ENCODE assay signal across 19 mouse cellular contexts in genomic region chr11:85395361-85395760, GRCm38 (mm10). TPM values are rescaled to one million over a fixed set of nuclear protein-coding genes. Genes with fewer than 3 reads are reported as not detected.
DNase-seq lines count a peak whose midpoint lies in the region; ATAC-seq and TF ChIP-seq lines count a peak whose summit lies in the region.
"Had no signal": no experiment of that assay in that cellular context is flagged by ENCODE, and none has a peak within 500 bp of the region (broad histone marks: within the 10 kb centered on the region; RNA-seq: fewer than 3 reads in every experiment).

No protein-coding gene starts in this region.

- no peaks in the 10 kb centered on the region for H3K27me3 ChIP-seq in forebrain, embryonic 10.5 days (ENCODE audit: poor library complexity, severe bottlenecking)
- H3K27me3 ChIP-seq in forebrain, embryonic 15.5 days = no peaks in the 10 kb centered on the region
- H3K27me3 ChIP-seq in kidney, postnatal 0 days (ENCODE audit: insufficient read depth, low read length) = no peaks in the 10 kb centered on the region
- no peaks in the 10 kb centered on the region for H3K27me3 ChIP-seq in neural tube, embryonic 11.5 days (ENCODE audit: control insufficient read depth, insufficient read depth, low read length)
- H3K27me3 ChIP-seq in neural tube, embryonic 15.5 days (replicated peaks) = no peaks in the 10 kb centered on the region
- H3K27me3 ChIP-seq: limb, embryonic 15.5 days; midbrain, embryonic 12.5 days had no signal

- 0 out of 2 replicates have a peak overlapping the region, but pooled peaks have one; percentile 22 for H3K27ac ChIP-seq in forebrain, embryonic 10.5 days
- H3K27ac ChIP-seq in forebrain, embryonic 15.5 days (replicated peaks) = no peak overlapping the region
- no peak overlapping the region for H3K27ac ChIP-seq in kidney, postnatal 0 days
- no peak overlapping the region for H3K27ac ChIP-seq in neural tube, embryonic 11.5 days (ENCODE audit: low read depth, low read length)
- no peak overlapping the region for H3K27ac ChIP-seq in neural tube, embryonic 15.5 days (replicated peaks)
- H3K27ac ChIP-seq: heart, adult 2 months; layer of hippocampus, adult 2 months; limb, embryonic 15.5 days; midbrain, embryonic 12.5 days had no signal

- TF ChIP-seq CTCF in kidney, postnatal 0 days (IDR thresholded peaks at IDR 0.05; ENCODE audit: low read depth) = no peak

- no peak for ATAC-seq in forebrain, embryonic 15.5 days (replicated peaks)
- ATAC-seq in kidney, postnatal 0 days (replicated peaks; ENCODE audit: low FRiP score, low read depth) = no peak
- ATAC-seq in neural tube, embryonic 11.5 days (ENCODE audit: insufficient read depth, low FRiP score, low TSS enrichment) = no peak
- ATAC-seq in neural tube, embryonic 15.5 days (ENCODE audit: low FRiP score) = no peak
- no peak for ATAC-seq in inflammation-experienced regulatory T-cells, adult 6 months
- ATAC-seq: activated CD4-positive, CD25-positive, alpha-beta regulatory T cell, adult 4 months; forebrain, embryonic 14.5 days; intestine, embryonic 16.5 days had no signal

- peaks cover 25% of the 10 kb centered on the region for H3K4me1 ChIP-seq in forebrain, embryonic 10.5 days
- peaks cover 4% of the 10 kb centered on the region; the same call in 1 of the 2 replicates for H3K4me1 ChIP-seq in forebrain, embryonic 15.5 days
- no peaks in the 10 kb centered on the region; the same call in 1 of the 2 replicates for H3K4me1 ChIP-seq in kidney, postnatal 0 days (replicated peaks; ENCODE audit: insufficient read depth, low read length)
- no peaks in the 10 kb centered on the region for H3K4me1 ChIP-seq in neural tube, embryonic 11.5 days (ENCODE audit: control insufficient read depth, insufficient read depth, low read length)
- peaks cover 5% of the 10 kb centered on the region for H3K4me1 ChIP-seq in neural tube, embryonic 15.5 days

- H3K4me3 ChIP-seq in forebrain, embryonic 10.5 days = no peak overlapping the region
- H3K4me3 ChIP-seq in forebrain, embryonic 15.5 days = no peak overlapping the region
- no peak overlapping the region for H3K4me3 ChIP-seq in kidney, postnatal 0 days (replicated peaks; ENCODE audit: low read depth, low read length)
- H3K4me3 ChIP-seq in neural tube, embryonic 11.5 days (ENCODE audit: low read depth, low read length) = no peak overlapping the region
- no peak overlapping the region for H3K4me3 ChIP-seq in neural tube, embryonic 15.5 days (replicated peaks)
- H3K4me3 ChIP-seq: heart, adult 2 months; layer of hippocampus, adult 2 months; limb, embryonic 15.5 days; midbrain, embryonic 12.5 days had no signal

- H3K9me3 ChIP-seq in forebrain, embryonic 10.5 days = no peaks in the 10 kb centered on the region
- H3K9me3 ChIP-seq in forebrain, embryonic 15.5 days = no peaks in the 10 kb centered on the region
- no peaks in the 10 kb centered on the region for H3K9me3 ChIP-seq in kidney, postnatal 0 days (replicated peaks; ENCODE audit: low read length)
- H3K9me3 ChIP-seq in neural tube, embryonic 11.5 days (ENCODE audit: control insufficient read depth, low read length) = no peaks in the 10 kb centered on the region
- no peaks in the 10 kb centered on the region for H3K9me3 ChIP-seq in neural tube, embryonic 15.5 days (replicated peaks)
- H3K9me3 ChIP-seq: limb, embryonic 15.5 days; midbrain, embryonic 12.5 days had no signal

- 32% methylated on average over 7 of the region's 7 CpGs for WGBS in forebrain, embryonic 10.5 days
- 23% methylated on average over 7 of the region's 7 CpGs for WGBS in forebrain, embryonic 15.5 days
- WGBS in kidney, postnatal 0 days = 61% methylated on average over 7 of the region's 7 CpGs
- WGBS in neural tube, embryonic 11.5 days = 35% methylated on average over 7 of the region's 7 CpGs
- WGBS in neural tube, embryonic 15.5 days = 31% methylated on average over 7 of the region's 7 CpGs

- no peak overlapping the region for H3K4me2 ChIP-seq in forebrain, embryonic 15.5 days (replicated peaks)
- H3K4me2 ChIP-seq in kidney, postnatal 0 days (ENCODE audit: low read length) = no peak overlapping the region
- H3K4me2 ChIP-seq in neural tube, embryonic 11.5 days (ENCODE audit: low read depth) = no peak overlapping the region
- no peak overlapping the region for H3K4me2 ChIP-seq in neural tube, embryonic 15.5 days
- H3K4me2 ChIP-seq: limb, embryonic 15.5 days; midbrain, embryonic 12.5 days had no signal

- no peak for DNase-seq in forebrain, embryonic 10.5 days (ENCODE audit: extremely low spot score, low spot score)
- DNase-seq in kidney, postnatal 0 days (ENCODE audit: low spot score) = peak; percentile 16
- no peak for DNase-seq in kidney, postnatal 25 days
- DNase-seq in neural tube, embryonic 11.5 days (ENCODE audit: low spot score) = peak; percentile 13
- DNase-seq in adrenal gland, postnatal 25 days = no peak
- DNase-seq: adrenal gland, postnatal 36 days; cerebellum, postnatal 10 days; heart, adult 2 months; lung, postnatal 14 days; thymus, postnatal 14 days had no signal

- no peaks in the 10 kb centered on the region for H3K36me3 ChIP-seq in forebrain, embryonic 10.5 days (replicated peaks)
- H3K36me3 ChIP-seq in forebrain, embryonic 15.5 days = no peaks in the 10 kb centered on the region
- H3K36me3 ChIP-seq in kidney, postnatal 0 days (ENCODE audit: insufficient read depth, low read length) = no peaks in the 10 kb centered on the region
- H3K36me3 ChIP-seq in neural tube, embryonic 11.5 days (ENCODE audit: control insufficient read depth, insufficient read depth, low read length) = no peaks in the 10 kb centered on the region
- no peaks in the 10 kb centered on the region for H3K36me3 ChIP-seq in neural tube, embryonic 15.5 days
- H3K36me3 ChIP-seq: limb, embryonic 15.5 days; midbrain, embryonic 12.5 days had no signal

- H3K9ac ChIP-seq in forebrain, embryonic 15.5 days (replicated peaks) = no peak overlapping the region
- H3K9ac ChIP-seq in kidney, postnatal 0 days (ENCODE audit: low read depth, low read length) = no peak overlapping the region
- no peak overlapping the region for H3K9ac ChIP-seq in neural tube, embryonic 11.5 days (ENCODE audit: low read length)
- no peak overlapping the region for H3K9ac ChIP-seq in neural tube, embryonic 15.5 days (replicated peaks)
- H3K9ac ChIP-seq: limb, embryonic 15.5 days; midbrain, embryonic 12.5 days had no signal

RNA-seq across cellular contexts. Expression of gene Bcas3, which starts 42.4 kb away (rescaled TPM):
- 18.7 and 19.6 TPM in 2 replicates for polyA plus RNA-seq in forebrain, embryonic 10.5 days (2016; fragmentation: Nextera tagmentation; extraction: Ambion mirVana)
- 25.3 and 30.1 TPM in 2 replicates for polyA plus RNA-seq in forebrain, embryonic 15.5 days (2015; fragmentation: Nextera tagmentation; extraction: Ambion mirVana)
- polyA plus RNA-seq in kidney, postnatal 0 days (2015; fragmentation: Nextera tagmentation; extraction: Ambion mirVana) = 29.7 and 31.5 TPM in 2 replicates
- polyA plus RNA-seq in neural tube, embryonic 11.5 days (2014; fragmentation: Nextera tagmentation; extraction: Ambion mirVana) = 42.2 and 44.3 TPM in 2 replicates
- 30.0 and 31.6 TPM in 2 replicates for polyA plus RNA-seq in neural tube, embryonic 15.5 days (2015; fragmentation: Nextera tagmentation; extraction: Ambion mirVana)
- polyA plus RNA-seq in inflammation-experienced regulatory T-cells, adult 6 months (2017; shearing (Covaris generic)) = 10 to 100 TPM; 25.6 to 48.7 (median 33.9) TPM
- 42.9 and 55.9 TPM in 2 replicates for total RNA-seq in adrenal gland, postnatal 25 days (2021)

Comparison
In these comparisons a context has a peak if more than half of its experiments do, and no peak if none do; other contexts are left out.
1. DNase-seq: peak in kidney, postnatal 0 days (single experiment) and neural tube, embryonic 11.5 days (single experiment); none in forebrain, embryonic 10.5 days (single experiment), kidney, postnatal 25 days (0 of 2) and adrenal gland, postnatal 25 days (single experiment).